Mouse (Mus musculus): Measurements from ENCODE around the gene Ccdc148. TPM values are rescaled to one million over a fixed set of nuclear protein-coding genes. Genes with fewer than 3 reads are reported as not detected.

Gene Ccdc148
- polyA plus RNA-seq, 1 experiment from 2014 or later, result 0.39 TPM

- ATAC-seq (replicated peaks; ENCODE audit: insufficient number of reproducible peaks, low FRiP score, low TSS enrichment, low read depth), result no peak
- H3K36me3 ChIP-seq (replicated peaks; ENCODE audit: control insufficient read depth, insufficient read depth, low read depth, low read length), result no peaks in the 10 kb centered on the region
- no peaks in the 10 kb centered on the region for H3K4me1 ChIP-seq (ENCODE audit: control insufficient read depth, insufficient read depth, low read length)
- no peak overlapping the region for H3K4me3 ChIP-seq (ENCODE audit: low read depth, low read length)
- H3K27ac ChIP-seq (replicated peaks; ENCODE audit: low read depth, low read length), result no peak overlapping the region
- no peaks in the 10 kb centered on the region for H3K9me3 ChIP-seq (replicated peaks; ENCODE audit: control insufficient read depth, low read length)
- H3K27me3 ChIP-seq (ENCODE audit: control insufficient read depth, insufficient read depth, low read length), result no peaks in the 10 kb centered on the region
- no peak overlapping the region for H3K9ac ChIP-seq (replicated peaks; ENCODE audit: low read length)
- H3K4me2 ChIP-seq (ENCODE audit: low read depth, low read length), result no peak overlapping the region
- DNase-seq (ENCODE audit: low spot score), result no peak
- 82% methylated on average over 14 of the region's 14 CpGs for WGBS
Observed at GRCm38 (mm10) chr2:58992431-58993191, 167.9 kb downstream of the Ccdc148 start.

GRCm38 (mm10) chr2:58978095-58978494 lies 182.4 kb downstream of the Ccdc148 start:
- Histone ChIP-seq H3K27me3 (ENCODE audit: control insufficient read depth, insufficient read depth, low read length) (no peaks in the 10 kb centered on the region), H3K4me2 (ENCODE audit: low read depth, low read length) (no peak overlapping the region), H3K4me3 (ENCODE audit: low read depth, low read length) (no peak overlapping the region), H3K9ac (replicated peaks; ENCODE audit: low read length) (no peak overlapping the region), H3K4me1 (ENCODE audit: control insufficient read depth, insufficient read depth, low read length) (no peaks in the 10 kb centered on the region), H3K36me3 (replicated peaks; ENCODE audit: control insufficient read depth, insufficient read depth, low read depth, low read length) (no peaks in the 10 kb centered on the region), H3K27ac (replicated peaks; ENCODE audit: low read depth, low read length) (no peak overlapping the region), H3K9me3 (replicated peaks; ENCODE audit: control insufficient read depth, low read length) (no peaks in the 10 kb centered on the region)
- DNase-seq (ENCODE audit: low spot score), result no peak
- ATAC-seq (replicated peaks; ENCODE audit: insufficient number of reproducible peaks, low FRiP score, low TSS enrichment, low read depth), result no peak
- WGBS, result 88% methylated on average over 7 of the region's 7 CpGs

GRCm38 (mm10) chr2:58971507-58972275 lies 188.8 kb downstream of the Ccdc148 start:
- DNase-seq (ENCODE audit: low spot score) (no peak), ATAC-seq (replicated peaks; ENCODE audit: insufficient number of reproducible peaks, low FRiP score, low TSS enrichment, low read depth) (no peak)
- Histone ChIP-seq H3K9ac (replicated peaks; ENCODE audit: low read length) (no peak overlapping the region), H3K4me2 (ENCODE audit: low read depth, low read length) (no peak overlapping the region), H3K4me3 (ENCODE audit: low read depth, low read length) (no peak overlapping the region), H3K27me3 (ENCODE audit: control insufficient read depth, insufficient read depth, low read length) (no peaks in the 10 kb centered on the region), H3K9me3 (replicated peaks; ENCODE audit: control insufficient read depth, low read length) (no peaks in the 10 kb centered on the region), H3K4me1 (ENCODE audit: control insufficient read depth, insufficient read depth, low read length) (no peaks in the 10 kb centered on the region), H3K27ac (replicated peaks; ENCODE audit: low read depth, low read length) (no peak overlapping the region), H3K36me3 (replicated peaks; ENCODE audit: control insufficient read depth, insufficient read depth, low read depth, low read length) (no peaks in the 10 kb centered on the region)
- WGBS, result 56% methylated on average over 9 of the region's 9 CpGs

- no peaks in the 10 kb centered on the region for H3K9me3 ChIP-seq (replicated peaks; ENCODE audit: control insufficient read depth, low read length)
- no peak for DNase-seq (ENCODE audit: low spot score)
- no peak overlapping the region for H3K4me3 ChIP-seq (ENCODE audit: low read depth, low read length)
- H3K9ac ChIP-seq (replicated peaks; ENCODE audit: low read length), result no peak overlapping the region
- no peaks in the 10 kb centered on the region for H3K36me3 ChIP-seq (replicated peaks; ENCODE audit: control insufficient read depth, insufficient read depth, low read depth, low read length)
- no peaks in the 10 kb centered on the region for H3K4me1 ChIP-seq (ENCODE audit: control insufficient read depth, insufficient read depth, low read length)
- H3K27ac ChIP-seq (replicated peaks; ENCODE audit: low read depth, low read length), result no peak overlapping the region
- no peak overlapping the region for H3K4me2 ChIP-seq (ENCODE audit: low read depth, low read length)
- H3K27me3 ChIP-seq (ENCODE audit: control insufficient read depth, insufficient read depth, low read length), result no peaks in the 10 kb centered on the region
- ATAC-seq (replicated peaks; ENCODE audit: insufficient number of reproducible peaks, low FRiP score, low TSS enrichment, low read depth), result no peak
- 46% methylated on average over 2 of the region's 2 CpGs for WGBS
Observed at GRCm38 (mm10) chr2:58956770-58957300, 203.6 kb downstream of the Ccdc148 start.

GRCm38 (mm10) chr2:58956351-58956750 lies 204.1 kb downstream of the Ccdc148 start:
- Histone ChIP-seq H3K9me3 (replicated peaks; ENCODE audit: control insufficient read depth, low read length) (no peaks in the 10 kb centered on the region), H3K27ac (replicated peaks; ENCODE audit: low read depth, low read length) (no peak overlapping the region), H3K4me3 (ENCODE audit: low read depth, low read length) (no peak overlapping the region), H3K36me3 (replicated peaks; ENCODE audit: control insufficient read depth, insufficient read depth, low read depth, low read length) (no peaks in the 10 kb centered on the region), H3K4me2 (ENCODE audit: low read depth, low read length) (no peak overlapping the region), H3K27me3 (ENCODE audit: control insufficient read depth, insufficient read depth, low read length) (no peaks in the 10 kb centered on the region), H3K9ac (replicated peaks; ENCODE audit: low read length) (no peak overlapping the region), H3K4me1 (ENCODE audit: control insufficient read depth, insufficient read depth, low read length) (no peaks in the 10 kb centered on the region)
- DNase-seq (ENCODE audit: low spot score) (no peak), ATAC-seq (replicated peaks; ENCODE audit: insufficient number of reproducible peaks, low FRiP score, low TSS enrichment, low read depth) (no peak)
- WGBS, result 89% methylated on average over 2 of the region's 2 CpGs

- H3K9ac ChIP-seq (replicated peaks; ENCODE audit: low read length), result no peak overlapping the region
- H3K27ac ChIP-seq (replicated peaks; ENCODE audit: low read depth, low read length), result no peak overlapping the region
- H3K4me3 ChIP-seq (ENCODE audit: low read depth, low read length), result no peak overlapping the region
- H3K36me3 ChIP-seq (replicated peaks; ENCODE audit: control insufficient read depth, insufficient read depth, low read depth, low read length), result no peaks in the 10 kb centered on the region
- no peaks in the 10 kb centered on the region for H3K4me1 ChIP-seq (ENCODE audit: control insufficient read depth, insufficient read depth, low read length)
- 88% methylated on average over 3 of the region's 3 CpGs for WGBS
- H3K4me2 ChIP-seq (ENCODE audit: low read depth, low read length), result no peak overlapping the region
- DNase-seq (ENCODE audit: low spot score) (no peak), ATAC-seq (replicated peaks; ENCODE audit: insufficient number of reproducible peaks, low FRiP score, low TSS enrichment, low read depth) (no peak)
- no peaks in the 10 kb centered on the region for H3K9me3 ChIP-seq (replicated peaks; ENCODE audit: control insufficient read depth, low read length)
- H3K27me3 ChIP-seq (ENCODE audit: control insufficient read depth, insufficient read depth, low read length), result no peaks in the 10 kb centered on the region
Observed at GRCm38 (mm10) chr2:58952101-58952500, 208.4 kb downstream of the Ccdc148 start.

- Histone ChIP-seq H3K9ac (replicated peaks; ENCODE audit: low read length) (no peak overlapping the region), H3K36me3 (replicated peaks; ENCODE audit: control insufficient read depth, insufficient read depth, low read depth, low read length) (no peaks in the 10 kb centered on the region), H3K4me2 (ENCODE audit: low read depth, low read length) (no peak overlapping the region), H3K4me3 (ENCODE audit: low read depth, low read length) (no peak overlapping the region), H3K4me1 (ENCODE audit: control insufficient read depth, insufficient read depth, low read length) (no peaks in the 10 kb centered on the region), H3K9me3 (replicated peaks; ENCODE audit: control insufficient read depth, low read length) (no peaks in the 10 kb centered on the region), H3K27me3 (ENCODE audit: control insufficient read depth, insufficient read depth, low read length) (no peaks in the 10 kb centered on the region), H3K27ac (replicated peaks; ENCODE audit: low read depth, low read length) (no peak overlapping the region)
- DNase-seq (ENCODE audit: low spot score) (no peak), ATAC-seq (replicated peaks; ENCODE audit: insufficient number of reproducible peaks, low FRiP score, low TSS enrichment, low read depth) (no peak)
- WGBS, result 72% methylated on average over 7 of the region's 7 CpGs
Observed at GRCm38 (mm10) chr2:58948796-58949195, 211.7 kb downstream of the Ccdc148 start.

- Histone ChIP-seq H3K27me3 (ENCODE audit: control insufficient read depth, insufficient read depth, low read length) (no peaks in the 10 kb centered on the region), H3K9ac (replicated peaks; ENCODE audit: low read length) (no peak overlapping the region), H3K9me3 (replicated peaks; ENCODE audit: control insufficient read depth, low read length) (no peaks in the 10 kb centered on the region), H3K4me2 (ENCODE audit: low read depth, low read length) (no peak overlapping the region), H3K4me3 (ENCODE audit: low read depth, low read length) (no peak overlapping the region), H3K27ac (replicated peaks; ENCODE audit: low read depth, low read length) (no peak overlapping the region), H3K4me1 (ENCODE audit: control insufficient read depth, insufficient read depth, low read length) (no peaks in the 10 kb centered on the region), H3K36me3 (replicated peaks; ENCODE audit: control insufficient read depth, insufficient read depth, low read depth, low read length) (no peaks in the 10 kb centered on the region)
- no peak for ATAC-seq (replicated peaks; ENCODE audit: insufficient number of reproducible peaks, low FRiP score, low TSS enrichment, low read depth)
- no peak for DNase-seq (ENCODE audit: low spot score)
- 89% methylated on average over 4 of the region's 4 CpGs for WGBS
Observed at GRCm38 (mm10) chr2:58941361-58941760, 219.1 kb downstream of the Ccdc148 start.

Data from embryonic facial prominence, embryonic 11.5 days (tissue).